Mouse (Mus musculus): ENCODE results near the gene Glp2r. TPM values are rescaled to one million over a fixed set of nuclear protein-coding genes. Genes with fewer than 3 reads are reported as not detected.

Glp2r gene
- polyA plus RNA-seq, 1 experiment from 2014 or later = not detected

GRCm38 (mm10) chr11:67672140-67672539 lies 98.8 kb downstream of the Glp2r start:
- no peaks in the 10 kb centered on the region for H3K4me1 ChIP-seq (replicated peaks)
- H3K27ac ChIP-seq = no peak overlapping the region
- no peak overlapping the region for H3K9ac ChIP-seq (replicated peaks)
- no peak overlapping the region for H3K4me3 ChIP-seq (replicated peaks)
- no peaks in the 10 kb centered on the region for H3K27me3 ChIP-seq
- no peaks in the 10 kb centered on the region for H3K9me3 ChIP-seq
- 75% methylated on average over 5 of the region's 5 CpGs for WGBS
- no peaks in the 10 kb centered on the region for H3K36me3 ChIP-seq
- no peak overlapping the region for H3K4me2 ChIP-seq (replicated peaks)
- no peak for ATAC-seq

- 91% methylated on average over 6 of the region's 6 CpGs for WGBS
- no peak overlapping the region for H3K9ac ChIP-seq (replicated peaks)
- H3K27me3 ChIP-seq = no peaks in the 10 kb centered on the region
- no peaks in the 10 kb centered on the region for H3K36me3 ChIP-seq
- H3K9me3 ChIP-seq = no peaks in the 10 kb centered on the region
- H3K4me3 ChIP-seq (replicated peaks) = no peak overlapping the region
- ATAC-seq = no peak
- no peak overlapping the region for H3K27ac ChIP-seq
- no peaks in the 10 kb centered on the region for H3K4me1 ChIP-seq (replicated peaks)
- no peak overlapping the region for H3K4me2 ChIP-seq (replicated peaks)
Measured at GRCm38 (mm10) chr11:67670031-67670430, 100.9 kb downstream of the Glp2r start.

- WGBS = 91% methylated on average over 3 of the region's 3 CpGs
Measured at GRCm38 (mm10) chr11:67668460-67669007, 102.4 kb downstream of the Glp2r start.

GRCm38 (mm10) chr11:67667531-67668332 lies 103.2 kb downstream of the Glp2r start:
- no peak; the same call in 1 of the 2 replicates for ATAC-seq

More at GRCm38 (mm10) chr11:67668460-67669007, 102.4 kb downstream of the Glp2r start:
- no peaks in the 10 kb centered on the region for H3K36me3 ChIP-seq
- no peak overlapping the region for H3K4me2 ChIP-seq (replicated peaks)
- ATAC-seq = no peak
- H3K4me3 ChIP-seq (replicated peaks) = no peak overlapping the region
- H3K9me3 ChIP-seq = no peaks in the 10 kb centered on the region
- no peak overlapping the region for H3K27ac ChIP-seq
- no peaks in the 10 kb centered on the region for H3K4me1 ChIP-seq (replicated peaks)
- no peak overlapping the region for H3K9ac ChIP-seq (replicated peaks)
- no peaks in the 10 kb centered on the region for H3K27me3 ChIP-seq

DNA sequence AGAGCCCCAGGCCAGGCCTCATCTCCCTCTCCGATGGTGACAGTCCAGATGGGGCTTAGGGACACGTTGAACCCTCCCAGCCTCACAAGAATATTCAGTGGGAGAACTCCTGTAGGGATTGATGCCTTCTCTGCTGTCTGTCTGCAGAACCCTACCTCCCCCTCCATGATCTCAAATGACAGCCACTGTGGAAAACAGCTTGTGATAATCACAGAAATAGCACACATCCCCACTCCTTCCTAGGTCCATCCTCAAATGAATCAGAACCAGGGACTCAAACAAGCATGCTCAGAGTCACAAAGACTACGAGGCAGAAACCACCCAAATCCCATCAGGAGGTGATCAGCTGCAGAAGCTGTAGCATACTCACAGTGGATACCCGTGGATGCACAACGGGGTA lies 104.8 kb downstream of the Glp2r start:
- H3K4me1 ChIP-seq (replicated peaks) = no peaks in the 10 kb centered on the region
- no peak overlapping the region for H3K9ac ChIP-seq (replicated peaks)
- WGBS = 85% methylated on average over 5 of the region's 5 CpGs
- H3K27ac ChIP-seq = no peak overlapping the region
- H3K36me3 ChIP-seq = no peaks in the 10 kb centered on the region
- no peaks in the 10 kb centered on the region for H3K27me3 ChIP-seq
- no peaks in the 10 kb centered on the region for H3K9me3 ChIP-seq
- no peak for ATAC-seq
- H3K4me3 ChIP-seq (replicated peaks) = no peak overlapping the region
- H3K4me2 ChIP-seq (replicated peaks) = no peak overlapping the region

More at GRCm38 (mm10) chr11:67667531-67668332, 103.2 kb downstream of the Glp2r start:
- 90% methylated on average over 13 of the region's 13 CpGs for WGBS
- Histone ChIP-seq H3K9ac (replicated peaks) (no peak overlapping the region), H3K4me2 (replicated peaks) (no peak overlapping the region), H3K27ac (no peak overlapping the region), H3K27me3 (no peaks in the 10 kb centered on the region), H3K36me3 (no peaks in the 10 kb centered on the region), H3K9me3 (no peaks in the 10 kb centered on the region), H3K4me1 (replicated peaks) (no peaks in the 10 kb centered on the region), H3K4me3 (replicated peaks) (no peak overlapping the region)

DNA sequence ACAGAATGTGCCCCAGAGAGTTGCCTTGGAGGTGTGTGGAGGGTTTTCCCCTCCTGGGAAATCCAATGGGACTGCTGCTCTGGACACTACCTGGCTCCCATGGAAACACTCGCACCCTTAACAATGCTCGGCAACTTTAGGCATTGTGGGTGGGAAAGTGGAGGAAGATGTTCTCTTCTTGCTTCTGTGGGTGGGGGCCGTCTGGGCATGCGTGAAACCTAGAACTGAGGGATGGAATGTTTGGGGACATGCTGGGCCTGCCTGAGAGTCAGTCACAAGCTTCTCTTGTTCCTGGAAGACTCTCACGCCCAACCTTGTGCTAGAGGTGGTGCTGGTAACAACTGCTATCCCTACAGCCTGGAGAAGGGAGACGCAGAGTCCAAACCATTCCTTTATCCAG lies 106.0 kb downstream of the Glp2r start:
- H3K9ac ChIP-seq (replicated peaks) = no peak overlapping the region
- H3K4me3 ChIP-seq (replicated peaks) = no peak overlapping the region
- 83% methylated on average over 6 of the region's 6 CpGs for WGBS
- no peaks in the 10 kb centered on the region for H3K36me3 ChIP-seq
- no peak for ATAC-seq
- no peak overlapping the region for H3K27ac ChIP-seq
- no peak overlapping the region for H3K4me2 ChIP-seq (replicated peaks)
- H3K4me1 ChIP-seq (replicated peaks) = no peaks in the 10 kb centered on the region
- H3K9me3 ChIP-seq = no peaks in the 10 kb centered on the region
- H3K27me3 ChIP-seq = no peaks in the 10 kb centered on the region

DNA sequence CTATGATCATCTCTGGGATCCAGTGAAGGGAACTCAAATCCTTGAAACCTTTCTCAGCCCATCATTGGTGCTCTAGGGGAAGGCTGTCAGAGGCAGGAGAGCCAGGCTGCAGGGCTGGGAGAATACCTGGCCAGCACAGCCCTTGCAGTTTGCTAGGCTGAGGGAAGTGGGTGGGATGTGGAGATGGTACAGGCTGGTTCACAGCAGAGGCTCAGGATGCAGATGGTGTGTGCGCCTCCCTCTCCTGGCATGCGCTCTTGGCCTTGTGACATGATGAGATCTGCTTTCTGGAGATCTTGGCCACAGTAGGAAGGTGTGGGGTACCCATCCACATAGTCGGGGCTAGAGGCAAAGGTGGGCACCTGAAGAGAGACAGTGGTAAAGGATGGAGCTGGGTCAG lies 106.7 kb downstream of the Glp2r start:
- Histone ChIP-seq H3K4me3 (replicated peaks) (no peak overlapping the region), H3K4me2 (replicated peaks) (no peak overlapping the region), H3K4me1 (replicated peaks) (no peaks in the 10 kb centered on the region), H3K9me3 (no peaks in the 10 kb centered on the region), H3K9ac (replicated peaks) (no peak overlapping the region), H3K27ac (no peak overlapping the region), H3K36me3 (no peaks in the 10 kb centered on the region), H3K27me3 (no peaks in the 10 kb centered on the region)
- WGBS = 83% methylated on average over 3 of the region's 3 CpGs
- ATAC-seq = no peak

DNA sequence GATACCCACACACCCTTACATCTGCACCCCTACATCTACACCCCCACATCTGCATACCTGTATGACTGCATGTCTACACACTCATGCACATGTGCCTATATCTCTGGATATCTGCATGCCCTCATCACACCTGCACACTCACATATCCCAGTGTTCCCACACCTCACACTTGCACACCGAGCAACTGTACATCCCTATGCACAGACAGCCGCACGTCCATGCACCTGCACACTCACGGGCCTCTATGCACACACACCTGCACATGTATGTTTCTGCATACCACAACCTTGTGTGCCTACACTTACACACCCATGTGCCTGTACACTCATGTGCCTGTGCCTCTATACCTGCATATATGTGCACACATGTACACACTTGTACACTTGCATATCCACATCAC lies 107.5 kb downstream of the Glp2r start:
- no peaks in the 10 kb centered on the region for H3K27me3 ChIP-seq
- 92% methylated on average over 4 of the region's 4 CpGs for WGBS
- no peak for ATAC-seq
- H3K36me3 ChIP-seq = no peaks in the 10 kb centered on the region
- H3K4me2 ChIP-seq (replicated peaks) = no peak overlapping the region
- H3K9me3 ChIP-seq = no peaks in the 10 kb centered on the region
- H3K4me1 ChIP-seq (replicated peaks) = no peaks in the 10 kb centered on the region
- no peak overlapping the region for H3K9ac ChIP-seq (replicated peaks)
- no peak overlapping the region for H3K4me3 ChIP-seq (replicated peaks)
- no peak overlapping the region for H3K27ac ChIP-seq

GRCm38 (mm10) chr11:67661465-67661864 lies 109.5 kb downstream of the Glp2r start:
- H3K36me3 ChIP-seq = no peaks in the 10 kb centered on the region
- no peak for ATAC-seq
- H3K4me2 ChIP-seq (replicated peaks) = no peak overlapping the region
- no peaks in the 10 kb centered on the region for H3K27me3 ChIP-seq
- WGBS = 92% methylated on average over 8 of the region's 8 CpGs
- H3K9me3 ChIP-seq = no peaks in the 10 kb centered on the region
- H3K4me3 ChIP-seq (replicated peaks) = no peak overlapping the region
- peaks cover 4% of the 10 kb centered on the region; the same call in 1 of the 2 replicates for H3K4me1 ChIP-seq (replicated peaks)
- H3K9ac ChIP-seq (replicated peaks) = no peak overlapping the region
- no peak overlapping the region for H3K27ac ChIP-seq

DNA sequence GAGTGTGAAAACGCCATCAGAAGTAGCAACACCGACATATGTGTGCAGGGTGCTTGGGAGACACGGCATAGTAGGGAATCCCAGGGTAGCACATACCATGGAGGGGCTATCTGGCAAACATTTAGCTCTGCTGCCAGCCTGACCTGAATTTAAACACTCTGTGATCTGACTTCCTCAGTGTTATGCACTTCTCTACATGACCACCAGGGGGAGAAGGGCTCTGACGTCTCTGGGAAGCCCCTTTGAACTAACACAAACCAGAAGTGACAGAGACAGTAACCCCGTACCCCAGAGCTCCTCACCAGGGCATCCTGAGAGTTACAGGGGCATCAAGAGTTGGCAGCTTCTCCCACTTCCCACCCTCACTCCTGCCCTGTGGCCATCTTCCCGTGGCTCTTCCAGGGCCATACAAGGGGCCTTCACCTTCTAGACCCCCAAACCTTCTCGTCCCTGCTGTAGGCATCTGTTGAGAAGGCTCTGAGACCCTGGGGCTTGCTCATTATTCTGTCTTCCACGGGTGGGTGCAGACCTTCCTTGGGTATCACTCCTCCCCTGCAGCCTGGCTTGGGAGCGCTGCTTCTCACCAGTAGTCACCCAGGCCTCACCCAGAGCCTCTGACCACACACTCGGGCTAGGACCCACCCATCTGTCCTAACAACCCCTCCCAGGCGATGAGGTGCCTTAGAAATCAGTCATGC lies 113.1 kb downstream of the Glp2r start:
- Histone ChIP-seq H3K27ac (no peak overlapping the region), H3K4me2 (replicated peaks) (no peak overlapping the region), H3K4me3 (replicated peaks) (no peak overlapping the region), H3K9me3 (no peaks in the 10 kb centered on the region), H3K27me3 (no peaks in the 10 kb centered on the region), H3K4me1 (replicated peaks) (peaks cover 9% of the 10 kb centered on the region), H3K9ac (replicated peaks) (no peak overlapping the region), H3K36me3 (no peaks in the 10 kb centered on the region)
- ATAC-seq = peak; percentile 53
- 46% methylated on average over 11 of the region's 11 CpGs for WGBS

DNA sequence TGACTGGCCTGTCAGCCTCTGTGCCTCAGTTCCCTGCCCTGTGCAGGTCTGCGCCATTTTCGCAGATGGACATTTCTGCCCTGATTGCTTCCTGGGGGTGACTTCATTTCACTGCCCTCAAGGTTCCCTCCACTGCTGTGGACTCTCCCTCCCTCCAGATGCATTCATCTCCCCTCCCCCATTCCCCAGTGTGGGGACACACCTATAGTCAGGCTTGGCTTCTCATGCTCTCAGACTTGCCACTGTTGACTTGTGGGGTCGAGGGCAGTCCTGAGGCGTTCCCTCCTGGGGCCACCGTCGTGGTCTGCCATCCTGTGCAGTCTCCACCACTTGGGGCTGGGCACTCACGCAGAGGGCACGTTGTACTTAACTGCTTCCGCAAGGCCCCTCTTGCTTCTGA lies 114.1 kb downstream of the Glp2r start:
- no peak for ATAC-seq
- Histone ChIP-seq H3K9ac (replicated peaks) (no peak overlapping the region), H3K27ac (no peak overlapping the region), H3K27me3 (no peaks in the 10 kb centered on the region), H3K36me3 (no peaks in the 10 kb centered on the region), H3K9me3 (no peaks in the 10 kb centered on the region), H3K4me2 (replicated peaks) (no peak overlapping the region), H3K4me1 (replicated peaks) (peaks cover 19% of the 10 kb centered on the region), H3K4me3 (replicated peaks) (no peak overlapping the region)
- 89% methylated on average over 9 of the region's 9 CpGs for WGBS

- 84% methylated on average over 7 of the region's 7 CpGs for WGBS
- ATAC-seq = no peak
- peaks cover 20% of the 10 kb centered on the region for H3K4me1 ChIP-seq (replicated peaks)
Measured at GRCm38 (mm10) chr11:67656366-67656765, 114.6 kb downstream of the Glp2r start.

More at GRCm38 (mm10) chr11:67656366-67656765, 114.6 kb downstream of the Glp2r start:
- H3K4me2 ChIP-seq (replicated peaks) = no peak overlapping the region
- no peaks in the 10 kb centered on the region for H3K36me3 ChIP-seq
- no peak overlapping the region for H3K4me3 ChIP-seq (replicated peaks)
- H3K27ac ChIP-seq = no peak overlapping the region
- H3K9me3 ChIP-seq = no peaks in the 10 kb centered on the region
- H3K9ac ChIP-seq (replicated peaks) = no peak overlapping the region; the same call in 1 of the 2 replicates
- no peaks in the 10 kb centered on the region for H3K27me3 ChIP-seq
